Mouse (Mus musculus) heart, embryonic 16.5 days (tissue): ENCODE results near the gene Chl1. TPM values are rescaled to one million over a fixed set of nuclear protein-coding genes. Genes with fewer than 3 reads are reported as not detected.

Experiments
- ATAC-seq: fragments of 200-750 bp; cut with Nextera tagmentation; replicated peaks from 2 replicates; pipeline ENCODE4 v1.8.0; 2017; ENCODE audit warnings: moderate number of reproducible peaks; ENCODE audit not compliant: insufficient read depth, low FRiP score; ENCODE audit errors: extremely low read depth
- H3K27ac ChIP-seq: fragments of 300-500 bp; sonication (generic); 2 replicates; pipeline ENCODE4 v1.5.1; 2014; ENCODE audit warnings: mild to moderate bottlenecking, low read length, control low read depth, moderate library complexity
- H3K27me3 ChIP-seq: fragments of 300-500 bp; sonication (generic); 2 replicates; pipeline ENCODE4 v1.6.1; 2014; ENCODE audit warnings: low read length, mixed read lengths; ENCODE audit not compliant: control insufficient read depth, insufficient read depth
- H3K36me3 ChIP-seq: fragments of 300-500 bp; sonication (generic); 2 replicates; pipeline ENCODE4 v1.6.1; 2014; ENCODE audit not compliant: control insufficient read depth, insufficient read depth
- H3K4me1 ChIP-seq: fragments of 300-500 bp; sonication (generic); 2 replicates; pipeline ENCODE4 v1.6.1; 2014; ENCODE audit warnings: low read length, mixed read lengths; ENCODE audit not compliant: control insufficient read depth, insufficient read depth
- H3K4me2 ChIP-seq: fragments of 300-500 bp; sonication (generic); 2 replicates; pipeline ENCODE4 v1.6.1; 2014; ENCODE audit warnings: low read depth, mild to moderate bottlenecking, control low read depth, low read length
- H3K4me3 ChIP-seq: fragments of 300-500 bp; sonication (generic); 2 replicates; pipeline ENCODE4 v1.5.1; 2014; ENCODE audit warnings: mild to moderate bottlenecking, control low read depth, low read length
- H3K9ac ChIP-seq: fragments of 300-500 bp; sonication (generic); 2 replicates; pipeline ENCODE4 v1.6.1; 2014; ENCODE audit warnings: low read length, control low read depth
- H3K9me3 ChIP-seq: fragments of 300-500 bp; sonication (generic); replicated peaks from 2 replicates; pipeline ENCODE4 v1.6.1; 2016; ENCODE audit warnings: low read length; ENCODE audit not compliant: control insufficient read depth
- WGBS: fragments of 180-500 bp; shearing (Covaris S2); extraction: QIAGEN DNeasy Blood & Tissue Kit; methylation state at CpG from one replicate; pipeline ENCODE4 v1.1.7; 2014; 5-methylcytosine and 5-hydroxymethylcytosine counted together
- polyA plus RNA-seq: library from polyadenylated mRNA; unstranded; fragments of >200 nt; fragmentation: Nextera tagmentation; extraction: Ambion mirVana; gene quantifications from 2 replicates; pipeline ENCODE4 v1.2.1, GENCODE M21; 2015

Chl1 gene
- polyA plus RNA-seq, 1 experiment from 2014 or later = 0.13 TPM

DNA sequence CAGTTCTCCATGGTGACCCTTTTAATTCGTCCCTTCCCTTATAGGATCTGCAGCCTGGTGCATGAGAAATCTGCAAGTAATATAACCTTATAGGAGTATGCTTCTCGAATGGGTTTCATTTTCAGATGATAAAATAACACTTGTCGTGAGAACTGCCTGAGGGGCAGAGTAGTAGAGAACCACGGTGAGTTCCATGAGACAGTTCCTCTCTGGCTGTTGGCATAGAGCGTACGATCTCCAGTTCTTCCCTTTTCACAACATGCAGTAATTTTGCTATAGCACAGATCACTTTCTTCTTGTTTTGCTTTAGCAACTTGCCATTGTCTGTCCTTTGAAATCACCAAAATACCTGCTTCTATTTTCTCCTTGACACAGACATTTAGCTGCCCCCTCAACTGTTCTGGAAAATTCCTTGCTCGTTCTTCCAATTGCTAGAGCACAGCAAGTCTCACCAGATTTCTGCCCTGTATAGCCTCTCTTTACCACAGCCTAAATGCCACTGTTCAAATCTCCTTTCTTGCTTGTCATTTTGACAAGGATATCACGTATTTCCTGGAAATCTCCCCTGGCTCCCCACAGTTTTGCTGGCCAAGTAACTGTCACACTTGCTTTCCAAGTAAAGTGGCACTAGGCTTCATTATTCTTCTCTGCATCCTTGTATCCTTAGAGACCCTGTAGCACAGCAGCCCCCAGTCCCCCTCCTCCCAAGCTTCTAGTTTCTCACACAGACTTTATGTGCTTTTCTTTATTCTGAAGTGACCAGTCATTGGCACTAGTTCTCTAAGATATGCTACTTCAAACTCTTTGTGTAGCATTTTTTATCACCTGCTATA lies 16.8 kb downstream of the Chl1 start:
- no peak for ATAC-seq
- WGBS = 62% methylated on average over 8 of the region's 8 CpGs
- H3K4me1 ChIP-seq = no peaks in the 10 kb centered on the region
- no peaks in the 10 kb centered on the region for H3K27me3 ChIP-seq
- H3K9ac ChIP-seq = no peak overlapping the region
- no peaks in the 10 kb centered on the region for H3K9me3 ChIP-seq
- H3K36me3 ChIP-seq = no peaks in the 10 kb centered on the region
- H3K4me3 ChIP-seq = no peak overlapping the region
- H3K4me2 ChIP-seq = no peak overlapping the region
- H3K27ac ChIP-seq = no peak overlapping the region

DNA sequence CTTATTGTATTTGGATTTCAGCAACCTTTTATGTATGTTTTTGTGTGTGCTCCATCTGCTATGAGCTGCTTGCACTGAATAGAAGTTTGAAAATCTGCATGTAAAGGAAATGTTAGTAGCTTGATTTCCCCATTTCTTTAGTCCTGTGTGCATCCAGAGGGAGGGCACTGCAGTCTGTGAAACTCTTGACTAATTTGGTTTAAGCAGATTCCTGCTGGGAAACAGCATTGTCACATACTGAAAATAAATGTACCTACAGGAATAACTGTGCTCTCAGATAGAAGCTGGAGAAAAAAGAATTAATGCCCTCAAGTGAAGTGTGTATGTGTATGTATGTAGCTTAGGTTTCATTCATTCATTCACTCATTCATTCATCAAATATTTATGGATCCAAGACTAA lies 22.7 kb downstream of the Chl1 start:
- H3K9ac ChIP-seq = no peak overlapping the region
- ATAC-seq = no peak
- no peaks in the 10 kb centered on the region for H3K36me3 ChIP-seq
- H3K27ac ChIP-seq = no peak overlapping the region
- no peaks in the 10 kb centered on the region for H3K9me3 ChIP-seq
- H3K27me3 ChIP-seq = no peaks in the 10 kb centered on the region
- no peaks in the 10 kb centered on the region for H3K4me1 ChIP-seq
- H3K4me3 ChIP-seq = no peak overlapping the region
- no peak overlapping the region for H3K4me2 ChIP-seq

DNA sequence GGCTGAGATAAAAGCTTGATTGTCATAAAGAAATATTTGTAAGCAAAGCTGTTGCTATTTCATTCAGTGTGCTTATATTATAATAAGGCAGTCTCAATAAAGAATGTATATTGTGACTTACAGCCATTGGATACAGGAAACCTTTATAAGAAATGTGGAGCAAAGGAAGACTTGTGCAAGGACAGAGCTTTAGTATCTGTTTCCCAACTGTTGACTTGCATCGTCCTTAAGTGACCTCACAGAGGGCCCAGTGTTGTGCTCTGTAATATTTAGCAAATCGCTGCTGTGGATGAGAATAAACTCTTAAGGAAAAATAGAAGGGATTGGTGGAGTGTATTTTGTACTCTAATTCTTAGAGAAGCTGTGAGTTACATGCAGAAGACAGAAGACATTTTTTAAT lies 23.6 kb downstream of the Chl1 start:
- no peaks in the 10 kb centered on the region for H3K36me3 ChIP-seq
- H3K4me2 ChIP-seq = no peak overlapping the region
- H3K9me3 ChIP-seq = no peaks in the 10 kb centered on the region
- H3K4me3 ChIP-seq = no peak overlapping the region
- 69% methylated on average over 2 of the region's 2 CpGs for WGBS
- no peak overlapping the region for H3K27ac ChIP-seq
- H3K4me1 ChIP-seq = no peaks in the 10 kb centered on the region
- H3K27me3 ChIP-seq = no peaks in the 10 kb centered on the region
- H3K9ac ChIP-seq = no peak overlapping the region
- no peak for ATAC-seq

DNA sequence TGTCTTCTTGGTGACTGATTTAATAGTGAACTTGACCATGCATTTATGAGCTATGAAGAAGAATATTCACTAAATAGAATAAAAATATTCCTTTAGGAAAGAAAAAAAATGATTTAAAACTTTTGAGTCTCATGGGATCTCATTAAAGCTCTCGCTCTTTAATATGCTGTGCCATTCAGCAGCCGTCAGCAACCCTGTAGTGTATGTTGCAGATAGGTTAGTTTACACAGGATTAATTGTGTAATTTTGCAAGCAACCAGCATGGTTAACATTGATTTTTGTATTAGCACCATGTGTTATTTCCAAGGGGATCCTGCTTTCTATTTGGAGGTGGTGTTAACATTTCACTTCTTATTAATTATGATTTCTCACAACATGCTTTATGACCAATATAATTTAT lies 32.2 kb downstream of the Chl1 start:
- Histone ChIP-seq H3K4me2 (no peak overlapping the region), H3K9me3 (no peaks in the 10 kb centered on the region), H3K9ac (no peak overlapping the region), H3K27ac (no peak overlapping the region), H3K27me3 (no peaks in the 10 kb centered on the region), H3K4me3 (no peak overlapping the region), H3K36me3 (no peaks in the 10 kb centered on the region), H3K4me1 (no peaks in the 10 kb centered on the region)
- ATAC-seq = no peak
- WGBS = 84% methylated on average over 2 of the region's 2 CpGs

DNA sequence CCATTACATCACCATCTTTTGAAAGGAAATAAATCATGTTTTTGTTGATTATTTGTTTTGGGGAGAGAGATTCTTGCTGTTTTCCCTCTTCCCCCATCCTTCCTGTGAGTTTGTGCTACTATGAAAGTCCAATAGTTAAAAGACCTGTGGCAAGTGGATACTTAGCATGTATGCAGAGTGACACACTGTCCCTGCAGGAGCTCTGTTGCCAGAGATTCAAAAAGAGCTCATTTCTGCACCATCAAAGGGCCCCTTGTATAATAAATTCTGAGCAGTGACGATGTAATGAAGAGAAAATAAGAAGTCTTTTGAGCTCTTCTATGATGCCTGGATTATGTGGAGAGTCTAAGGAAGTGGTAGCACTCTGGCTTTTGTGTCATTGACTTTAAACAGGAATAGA lies 33.4 kb downstream of the Chl1 start:
- Histone ChIP-seq H3K27me3 (no peaks in the 10 kb centered on the region), H3K27ac (no peak overlapping the region), H3K36me3 (no peaks in the 10 kb centered on the region), H3K9me3 (no peaks in the 10 kb centered on the region), H3K4me1 (no peaks in the 10 kb centered on the region), H3K4me3 (no peak overlapping the region), H3K4me2 (no peak overlapping the region), H3K9ac (no peak overlapping the region)
- no peak for ATAC-seq
- 61% methylated on average over 1 of the region's 1 CpGs for WGBS

DNA sequence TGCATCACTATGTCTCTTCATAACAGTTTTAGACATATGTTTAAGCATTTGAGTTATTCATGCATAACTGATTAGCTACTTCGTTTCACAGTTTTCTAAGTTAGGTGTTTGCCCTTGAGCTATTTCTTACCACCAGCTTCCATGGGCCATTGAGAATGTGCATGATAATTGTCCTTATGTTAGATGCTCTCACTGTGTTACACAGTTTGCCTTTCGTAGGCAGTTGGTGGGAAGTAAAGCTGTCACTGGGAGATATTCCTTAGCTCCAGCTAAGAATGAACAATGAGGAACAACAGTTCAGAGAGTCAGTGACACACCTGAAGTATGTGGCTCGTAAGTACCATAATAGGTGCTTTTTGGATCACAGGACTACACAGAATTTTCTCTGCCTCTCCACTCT lies 35.9 kb downstream of the Chl1 start:
- H3K4me2 ChIP-seq = no peak overlapping the region
- no peaks in the 10 kb centered on the region for H3K4me1 ChIP-seq
- no peaks in the 10 kb centered on the region for H3K27me3 ChIP-seq
- no peaks in the 10 kb centered on the region for H3K36me3 ChIP-seq
- ATAC-seq = no peak
- H3K9me3 ChIP-seq = no peaks in the 10 kb centered on the region
- WGBS = 70% methylated on average over 3 of the region's 3 CpGs
- H3K27ac ChIP-seq = no peak overlapping the region
- no peak overlapping the region for H3K4me3 ChIP-seq
- H3K9ac ChIP-seq = no peak overlapping the region

DNA sequence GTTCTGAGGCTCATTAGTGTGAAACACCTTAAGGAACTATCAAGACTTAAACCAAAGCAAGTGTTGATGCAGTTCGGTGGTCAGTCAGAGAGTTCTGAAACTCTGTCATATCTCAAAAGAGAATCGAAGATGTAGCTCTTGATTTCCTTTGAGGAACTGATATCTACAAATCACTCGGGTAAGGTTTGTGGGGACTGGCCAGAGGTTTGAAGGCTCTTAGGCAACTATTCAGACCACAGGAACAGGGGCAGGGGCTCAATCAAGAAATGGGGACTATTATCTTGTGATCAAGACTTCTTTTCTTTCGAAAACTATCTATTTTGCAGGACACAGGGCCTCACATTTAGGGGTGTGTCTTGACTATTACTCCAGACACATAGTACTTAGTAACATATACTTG lies 39.5 kb downstream of the Chl1 start:
- no peaks in the 10 kb centered on the region for H3K4me1 ChIP-seq
- no peak overlapping the region for H3K27ac ChIP-seq
- H3K4me2 ChIP-seq = no peak overlapping the region
- no peak overlapping the region for H3K4me3 ChIP-seq
- ATAC-seq = no peak
- no peaks in the 10 kb centered on the region for H3K36me3 ChIP-seq
- 64% methylated on average over 4 of the region's 4 CpGs for WGBS
- H3K27me3 ChIP-seq = no peaks in the 10 kb centered on the region
- H3K9me3 ChIP-seq = peaks cover 3% of the 10 kb centered on the region; the same call in 1 of the 2 replicates
- H3K9ac ChIP-seq = no peak overlapping the region

DNA sequence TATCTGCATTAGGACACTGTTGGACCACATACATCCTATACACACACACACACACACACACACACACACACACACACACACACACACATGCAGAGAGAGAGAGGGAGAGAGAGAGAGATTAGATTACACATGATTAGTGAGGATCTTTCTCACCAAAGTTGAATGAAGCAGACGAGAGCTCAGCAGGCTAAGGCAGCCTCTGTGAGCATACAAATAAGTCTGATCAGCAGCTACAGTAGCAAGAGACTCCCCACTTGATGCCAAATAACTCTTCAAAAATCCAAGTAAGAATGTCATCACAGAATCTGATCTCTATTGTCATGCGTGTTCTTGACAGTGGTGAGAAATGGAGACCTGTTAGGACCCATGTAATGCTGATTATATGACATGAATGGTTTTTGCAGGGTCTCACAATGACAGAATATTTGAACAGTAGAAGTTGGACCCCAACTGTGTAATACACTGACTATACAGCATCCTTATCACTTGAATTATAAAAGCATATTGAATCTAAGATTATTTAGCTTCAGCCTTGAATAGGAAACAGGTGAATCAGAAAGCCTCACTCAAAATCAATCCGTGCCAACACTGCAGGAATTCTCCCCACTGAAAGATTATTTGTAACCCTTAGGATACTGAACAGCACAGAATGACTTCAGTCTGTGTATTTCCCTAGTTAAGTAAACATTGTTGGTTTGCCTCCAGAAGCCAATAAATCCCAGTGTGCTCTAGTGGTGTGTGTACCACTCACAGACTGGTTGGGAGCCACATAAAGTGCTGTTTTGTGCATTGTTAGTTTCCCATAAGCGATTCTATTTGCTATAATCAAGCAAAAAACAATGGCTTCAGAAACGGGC lies 47.9 kb downstream of the Chl1 start:
- H3K4me1 ChIP-seq = peaks cover 4% of the 10 kb centered on the region
- WGBS = 57% methylated on average over 5 of the region's 5 CpGs
- no peaks in the 10 kb centered on the region for H3K27me3 ChIP-seq
- no peak overlapping the region for H3K9ac ChIP-seq
- no peak for ATAC-seq
- no peaks in the 10 kb centered on the region for H3K36me3 ChIP-seq
- no peak overlapping the region for H3K27ac ChIP-seq
- H3K4me3 ChIP-seq = no peak overlapping the region
- no peak overlapping the region for H3K4me2 ChIP-seq
- H3K9me3 ChIP-seq = no peaks in the 10 kb centered on the region

DNA sequence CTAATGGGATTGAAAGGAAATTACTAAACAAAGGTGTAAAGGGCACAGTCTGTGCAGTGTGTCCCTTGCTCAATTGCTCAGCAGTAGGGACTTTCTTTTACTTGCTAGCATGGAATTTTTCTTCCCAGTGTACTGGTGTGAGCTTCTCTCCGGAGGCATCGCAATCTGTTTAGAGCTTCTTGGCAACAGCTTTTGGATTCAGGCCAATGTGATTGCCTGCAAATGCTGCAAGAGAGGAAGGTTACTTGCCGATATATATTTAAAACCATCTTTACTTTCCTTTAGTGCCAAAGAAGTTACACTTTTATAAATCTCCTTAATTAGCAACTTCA lies 48.5 kb downstream of the Chl1 start:
- H3K4me1 ChIP-seq = peaks cover 4% of the 10 kb centered on the region
- no peaks in the 10 kb centered on the region for H3K27me3 ChIP-seq
- no peak overlapping the region for H3K4me2 ChIP-seq
- no peak for ATAC-seq
- 27% methylated on average over 3 of the region's 3 CpGs for WGBS
- no peak overlapping the region for H3K27ac ChIP-seq
- H3K9me3 ChIP-seq = no peaks in the 10 kb centered on the region
- no peaks in the 10 kb centered on the region for H3K36me3 ChIP-seq
- H3K9ac ChIP-seq = no peak overlapping the region
- no peak overlapping the region for H3K4me3 ChIP-seq
